Mouse (Mus musculus) adipocyte (in vitro differentiated cells): ENCODE data around the gene Oit1.

ENCODE experiments used
- DNase-seq: peaks from one replicate; pipeline ENCODE4 v3.0.0-alpha.2; 2016; ENCODE audit warnings: low spot score

Gene Oit1

GRCm38 (mm10) chr14:8378685-8379313 lies at the start of gene Oit1:
Oit1 (minus strand) TSS chr14:8378754.
- no peak for DNase-seq

GRCm38 (mm10) chr14:8422833-8423232 lies 44.3 kb upstream of the Oit1 start:
- no peak for DNase-seq

DNA sequence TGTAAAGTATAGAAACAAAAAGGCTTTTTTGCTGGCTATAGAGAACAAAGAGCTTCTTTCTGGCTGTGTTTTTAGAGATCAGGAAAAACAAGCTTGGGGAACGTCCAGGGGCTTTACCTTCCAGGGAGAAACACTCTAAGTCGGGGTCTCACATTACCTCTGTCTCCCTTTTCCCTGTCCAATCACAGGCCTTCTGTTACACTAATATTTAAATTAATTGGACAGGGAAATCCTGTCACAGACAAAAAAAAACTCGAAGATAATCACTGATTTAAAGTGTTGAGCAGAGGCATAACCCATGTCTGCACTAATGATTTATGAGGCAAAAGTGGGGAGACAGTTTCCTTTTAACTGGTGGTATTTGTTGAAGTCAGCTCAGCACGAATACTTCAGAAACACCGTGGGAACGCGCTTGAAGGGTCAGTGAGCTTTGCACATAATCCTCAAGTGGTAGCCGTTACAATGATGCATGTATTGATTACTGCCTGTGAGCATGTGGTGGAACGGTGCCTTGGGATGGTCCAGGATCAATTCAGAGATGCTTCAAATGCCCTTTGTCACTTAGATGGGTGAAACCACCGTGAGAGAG lies 42.7 kb upstream of the Oit1 start:
- no peak for DNase-seq

- no peak for DNase-seq
Measured at GRCm38 (mm10) chr14:8418610-8419009, 40.1 kb upstream of the Oit1 start.

GRCm38 (mm10) chr14:8405946-8406345 lies 27.4 kb upstream of the Oit1 start:
- DNase-seq: no peak

DNA sequence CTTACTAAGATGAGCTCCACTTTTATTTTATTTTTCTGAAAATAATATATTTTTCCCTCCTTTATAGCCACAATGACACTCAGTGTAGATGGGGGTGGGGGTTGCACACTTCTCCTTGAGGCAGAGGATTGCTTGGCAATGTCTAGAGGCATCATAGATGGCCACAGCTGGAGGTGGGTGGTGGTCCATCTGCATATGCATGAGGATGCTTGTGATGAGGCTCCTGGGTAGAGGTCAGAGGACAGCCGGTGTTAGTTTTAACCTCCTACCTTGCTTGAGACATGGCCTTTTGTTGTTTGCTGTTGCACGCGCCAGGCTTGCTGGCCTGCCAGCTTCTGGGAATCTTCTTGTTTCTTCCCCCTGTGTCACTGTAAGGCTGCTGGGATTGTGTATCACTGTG lies 24.8 kb upstream of the Oit1 start:
- no peak for DNase-seq

DNA sequence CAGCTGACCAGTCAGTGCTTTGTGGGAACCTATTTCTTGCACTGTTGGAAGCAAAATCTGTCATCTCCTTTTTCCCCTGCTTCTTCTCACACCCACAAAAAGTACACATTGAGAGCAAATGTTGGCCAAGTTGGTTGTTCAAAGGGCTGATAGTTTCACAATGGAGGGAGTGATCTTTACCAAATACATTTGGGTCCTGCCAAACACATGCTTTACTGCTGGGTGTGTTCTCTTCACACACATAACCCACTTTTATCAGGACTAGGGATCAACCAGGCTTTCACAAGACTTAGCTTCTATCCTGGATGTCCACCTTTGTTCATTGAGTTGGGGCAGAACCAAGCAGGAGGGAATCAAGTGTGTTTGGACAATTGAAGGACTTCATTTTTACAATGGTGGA lies 20.0 kb upstream of the Oit1 start:
- DNase-seq: no peak

DNA sequence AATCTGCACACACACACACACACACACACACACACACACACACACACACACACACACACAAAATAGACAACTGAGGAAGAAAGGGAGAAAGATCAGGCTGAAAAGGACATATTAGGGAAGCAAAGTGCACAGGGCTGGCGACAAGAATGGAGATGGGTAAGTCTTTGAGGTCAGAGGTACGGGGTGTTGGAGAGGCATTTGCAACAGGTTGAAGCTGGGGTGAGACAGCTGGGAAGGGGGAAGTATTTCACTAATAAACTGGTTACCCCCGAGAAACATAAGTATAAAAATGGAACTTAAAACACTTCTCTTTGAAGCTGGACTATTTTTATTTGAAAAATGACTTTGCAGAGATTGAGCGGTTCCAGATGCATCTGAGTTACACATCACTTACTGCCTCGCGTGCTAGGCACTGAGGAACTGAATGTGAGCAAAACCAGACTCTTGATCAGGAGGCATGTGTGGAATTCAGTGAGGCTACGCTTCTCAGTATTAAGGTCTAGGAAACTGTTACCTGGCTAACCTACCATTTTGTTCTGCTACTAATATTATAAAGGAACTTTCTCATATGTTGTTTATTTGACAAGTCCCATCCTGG lies 17.2 kb upstream of the Oit1 start:
- no peak for DNase-seq

DNA sequence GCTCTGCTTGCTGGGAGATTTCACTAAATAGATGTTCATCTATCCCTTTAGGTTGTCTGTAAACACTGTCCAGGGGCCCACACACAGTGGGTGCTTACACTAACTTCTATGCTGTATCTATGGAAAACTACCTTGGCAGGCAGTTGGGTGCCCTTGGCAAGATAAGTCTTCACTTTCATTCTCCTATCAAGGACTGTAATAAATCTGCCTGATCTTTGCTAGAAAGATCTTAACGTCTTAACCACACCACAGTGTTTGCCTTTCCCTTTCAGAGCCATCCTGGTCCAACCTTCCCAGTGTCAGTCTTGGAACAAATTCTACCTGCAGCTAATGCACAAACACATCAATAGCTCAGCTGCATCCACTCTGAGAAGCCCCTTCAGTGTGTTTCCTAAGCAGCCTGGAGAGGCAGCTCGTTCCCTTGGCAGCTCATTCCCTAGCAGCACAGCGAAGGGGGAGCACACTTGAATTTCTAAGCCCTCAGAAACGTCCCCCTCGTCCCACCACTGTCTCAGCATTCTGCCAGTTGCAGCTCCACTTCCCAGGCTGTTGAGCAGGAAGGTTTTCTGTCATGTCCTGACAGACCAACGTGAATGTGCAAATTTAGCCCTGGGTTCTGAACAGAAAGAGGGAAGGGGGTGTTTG lies 13.7 kb upstream of the Oit1 start:
- no peak for DNase-seq

DNA sequence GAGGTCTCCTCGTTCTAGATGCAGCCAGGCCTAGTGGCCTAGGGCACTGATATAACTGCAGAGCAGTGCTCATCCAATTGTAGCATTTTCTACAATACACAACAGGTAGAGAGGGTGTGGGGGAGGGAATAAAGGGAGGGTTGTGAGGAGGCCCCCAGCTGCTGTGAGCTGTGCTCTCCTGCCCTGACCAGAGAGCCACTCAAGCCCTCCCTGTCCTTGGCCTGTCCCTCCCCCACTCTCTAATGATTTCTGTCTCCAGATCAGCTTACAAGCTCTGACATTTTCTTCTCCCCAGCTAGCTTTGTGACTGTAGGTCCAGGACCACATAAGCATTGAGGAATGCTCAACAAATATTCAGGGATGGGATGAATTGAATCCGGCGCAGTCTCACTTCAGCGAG lies 9.2 kb downstream of the Oit1 start:
- no peak for DNase-seq

DNA sequence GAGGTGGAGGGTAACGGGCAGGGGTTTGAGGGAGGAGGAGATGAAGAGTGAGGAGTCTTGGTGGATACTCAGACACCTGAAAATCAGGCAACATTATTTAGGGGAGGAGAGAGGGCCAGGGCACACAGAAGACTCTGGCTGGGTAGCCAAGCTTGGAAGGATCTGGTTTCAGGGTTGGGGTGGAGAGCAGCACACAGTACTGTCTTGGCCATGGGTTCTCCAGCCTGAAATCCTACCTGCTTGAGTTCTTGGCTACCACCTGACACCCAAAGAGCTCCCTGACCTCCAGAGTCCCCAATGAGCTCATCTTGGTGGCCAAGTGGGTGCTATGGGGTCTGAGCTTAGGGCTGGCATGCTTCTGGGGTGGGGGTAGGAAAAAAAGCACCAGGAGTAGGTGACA lies 9.7 kb downstream of the Oit1 start:
- no peak for DNase-seq

DNA sequence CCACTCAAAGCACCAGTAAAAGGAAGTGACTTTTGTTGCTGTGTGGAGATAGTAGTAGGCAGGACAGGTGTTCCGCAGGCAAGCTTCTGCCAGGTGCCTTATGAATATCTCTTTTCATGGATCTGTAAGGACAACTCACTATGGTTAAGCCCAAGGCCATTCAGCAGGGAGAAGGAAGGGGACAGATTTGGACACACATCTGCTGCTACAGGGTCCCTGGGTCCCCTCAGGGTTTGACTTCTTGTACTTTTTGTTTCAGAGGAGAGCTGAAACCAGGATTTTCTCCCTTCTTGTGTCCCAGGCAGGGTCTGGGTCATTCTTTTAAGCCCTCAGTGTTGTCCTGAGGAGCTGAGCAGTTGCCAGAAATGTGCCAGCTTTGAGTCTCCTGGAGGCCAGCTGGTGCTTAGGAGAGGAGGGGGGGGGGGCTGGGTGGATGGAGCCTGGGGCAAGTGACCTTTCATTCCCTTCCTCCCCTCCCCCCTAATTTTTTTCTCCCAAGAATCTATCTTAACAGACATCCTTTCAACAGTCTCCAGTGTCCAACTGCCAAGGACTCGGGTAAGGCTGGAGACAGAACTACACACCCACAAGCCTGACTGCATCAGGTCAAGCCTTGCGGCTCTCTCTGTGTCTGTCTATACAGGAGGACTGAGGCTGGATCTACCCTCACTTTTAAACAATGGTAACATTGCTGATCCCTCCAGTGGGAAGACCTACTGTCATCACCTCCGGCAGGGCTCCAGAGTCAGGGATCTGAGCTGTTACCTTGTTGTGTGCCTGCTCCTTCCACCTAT lies 10.6 kb downstream of the Oit1 start:
- no peak for DNase-seq

DNA sequence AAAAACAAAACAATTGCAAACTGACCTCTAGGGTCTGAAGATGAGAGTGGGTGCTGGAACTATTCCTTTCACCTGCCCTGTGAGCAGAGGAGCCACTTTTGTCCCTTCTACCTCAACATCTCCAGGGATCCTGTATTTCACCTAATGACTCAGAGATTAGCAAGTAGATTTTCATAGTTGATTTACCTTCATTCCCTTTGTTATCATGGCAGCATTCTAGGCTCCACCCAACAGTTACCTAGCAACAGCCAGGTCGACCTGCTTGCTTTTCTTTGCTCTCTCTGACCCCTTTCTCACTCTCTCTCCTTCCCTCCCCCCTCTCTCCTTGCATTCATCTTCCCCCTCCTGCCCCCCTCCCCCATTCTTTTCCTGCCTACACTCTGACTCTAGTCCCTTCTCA lies 11.4 kb downstream of the Oit1 start:
- no peak for DNase-seq

DNA sequence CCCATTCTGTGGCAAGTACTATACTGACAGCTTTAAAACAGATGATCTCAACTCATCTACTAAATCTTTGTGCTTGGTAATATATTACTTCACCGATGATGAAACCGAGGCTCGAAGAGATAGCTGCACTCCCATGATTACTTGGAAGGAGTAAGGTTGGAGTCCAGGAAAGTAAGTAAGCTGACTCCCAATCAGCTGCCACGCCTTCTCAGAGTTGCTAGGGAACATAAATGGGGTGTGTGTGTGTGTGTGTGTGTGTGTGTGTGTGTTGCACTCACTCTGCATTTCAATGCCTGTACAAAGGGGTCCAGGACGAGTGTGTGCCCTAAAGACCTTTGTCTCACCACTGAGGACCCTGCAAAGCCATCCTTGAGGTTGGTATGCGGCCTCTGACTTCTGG lies 12.7 kb downstream of the Oit1 start:
- DNase-seq: no peak

GRCm38 (mm10) chr14:8356836-8357235 lies 21.7 kb downstream of the Oit1 start:
- no peak for DNase-seq

GRCm38 (mm10) chr14:8355999-8356501 lies 22.5 kb downstream of the Oit1 start:
- peak; percentile 72 for DNase-seq

DNA sequence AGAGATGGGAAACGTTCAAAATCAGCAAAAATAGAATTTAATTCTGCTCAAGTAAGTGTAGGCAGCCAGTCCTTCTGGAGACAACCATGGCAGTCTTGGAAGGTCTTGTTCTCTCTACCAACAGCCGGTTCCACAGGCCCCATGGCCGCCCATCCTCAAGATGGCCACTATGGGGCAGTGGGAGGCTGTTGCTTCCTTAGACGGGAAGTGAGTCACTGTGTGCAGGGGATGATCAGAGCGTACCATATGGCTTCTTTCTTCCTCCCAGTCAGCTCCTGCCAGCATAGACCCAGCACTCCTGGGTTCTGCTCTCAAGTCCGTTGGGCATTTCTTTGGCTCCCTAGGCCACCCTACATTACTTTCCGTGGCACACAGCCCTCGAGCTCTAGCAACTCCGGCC lies 29.6 kb downstream of the Oit1 start:
- no peak for DNase-seq

- peak; percentile 86 for DNase-seq
Measured at GRCm38 (mm10) chr14:8346255-8346997, 32.1 kb downstream of the Oit1 start.

- DNase-seq: peak; percentile 62
Measured at GRCm38 (mm10) chr14:8345566-8345965, 33.0 kb downstream of the Oit1 start.

DNA sequence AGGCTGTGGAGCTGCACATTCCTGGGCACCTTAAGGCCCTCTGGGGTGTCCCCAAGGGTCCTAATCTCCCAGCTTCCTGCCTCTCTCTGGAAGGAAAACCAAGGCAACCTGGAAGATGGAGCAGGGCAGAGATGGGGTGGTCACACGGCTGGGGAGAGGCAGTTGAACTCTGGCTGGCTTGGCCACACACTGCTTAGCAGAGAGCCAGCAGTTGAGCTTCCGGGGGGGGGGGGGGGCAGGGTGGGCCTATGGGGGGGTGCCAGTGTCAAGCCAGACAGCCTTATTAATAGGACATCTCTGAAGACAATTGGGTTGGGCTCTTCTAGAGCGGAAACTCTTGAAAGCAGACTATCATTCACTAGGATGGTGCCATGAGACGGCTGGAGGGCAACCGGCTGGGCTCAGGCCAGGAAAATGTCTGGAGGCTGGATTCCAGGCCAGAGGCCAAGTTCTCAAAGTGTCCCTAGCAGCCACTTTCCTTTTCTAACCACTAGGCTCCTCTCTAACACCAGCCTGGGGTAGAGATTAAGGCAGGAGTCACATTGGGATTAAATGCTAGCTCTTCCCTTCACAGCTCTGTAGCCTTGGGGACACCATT lies 35.9 kb downstream of the Oit1 start:
- DNase-seq: peak; percentile 66

GRCm38 (mm10) chr14:8340226-8340625 lies 38.3 kb downstream of the Oit1 start:
- no peak for DNase-seq
